Mouse (Mus musculus): ENCODE results near the gene Ciz1.

DNA sequence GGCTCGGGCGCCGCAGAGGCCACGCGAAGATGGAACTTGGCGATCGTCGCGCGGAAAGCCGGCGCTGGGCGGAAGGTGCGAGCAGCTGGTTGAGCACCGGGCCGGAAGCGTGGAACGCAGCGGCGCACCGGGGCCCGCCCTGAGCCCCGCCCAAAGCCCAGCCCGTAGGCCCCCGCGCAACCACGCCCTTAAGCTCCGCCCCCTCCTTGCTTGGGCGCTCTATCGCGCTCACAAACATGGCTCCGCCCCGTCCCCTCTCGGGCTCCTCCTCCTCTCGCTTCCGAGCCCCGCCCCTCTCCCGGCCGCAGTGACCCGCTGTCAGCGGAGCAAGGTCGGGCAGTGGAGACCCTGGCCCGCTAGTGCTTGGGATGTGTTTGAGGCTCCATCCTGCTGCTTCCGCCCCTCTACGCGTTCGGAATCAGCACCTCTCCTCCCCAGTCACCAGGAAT lies 29.7 kb downstream of the Ciz1 start, which contains the start of gene 1110008P14Rik:
- TF ChIP-seq POLR2A (IDR thresholded peaks at IDR 0.05; ENCODE audit: insufficient read depth, low read length): no peak
- no peak for TF ChIP-seq CTCF (IDR thresholded peaks at IDR 0.05; ENCODE audit: low read depth, low read length)
